Mouse (Mus musculus): Measurements from ENCODE around the gene Tcp11. TPM values are rescaled to one million over a fixed set of nuclear protein-coding genes. Genes with fewer than 3 reads are reported as not detected.
A peak's percentile ranks its signal among the peaks of the same experiment; 100 is the strongest.

Tcp11 gene
- 0.46 and 0.50 TPM in 2 replicates for total RNA-seq (2012; rRNA removed)
- under 1 TPM in 1 of 2 experiments, not detected in 1; 0.82 TPM for polyA plus RNA-seq (2012; ENCODE audit: insufficient read depth in 1 of 2, insufficient read length in 2 of 2, low read depth in 1 of 2, low replicate concordance in 2 of 2, missing spikeins in 1 of 2)

DNA sequence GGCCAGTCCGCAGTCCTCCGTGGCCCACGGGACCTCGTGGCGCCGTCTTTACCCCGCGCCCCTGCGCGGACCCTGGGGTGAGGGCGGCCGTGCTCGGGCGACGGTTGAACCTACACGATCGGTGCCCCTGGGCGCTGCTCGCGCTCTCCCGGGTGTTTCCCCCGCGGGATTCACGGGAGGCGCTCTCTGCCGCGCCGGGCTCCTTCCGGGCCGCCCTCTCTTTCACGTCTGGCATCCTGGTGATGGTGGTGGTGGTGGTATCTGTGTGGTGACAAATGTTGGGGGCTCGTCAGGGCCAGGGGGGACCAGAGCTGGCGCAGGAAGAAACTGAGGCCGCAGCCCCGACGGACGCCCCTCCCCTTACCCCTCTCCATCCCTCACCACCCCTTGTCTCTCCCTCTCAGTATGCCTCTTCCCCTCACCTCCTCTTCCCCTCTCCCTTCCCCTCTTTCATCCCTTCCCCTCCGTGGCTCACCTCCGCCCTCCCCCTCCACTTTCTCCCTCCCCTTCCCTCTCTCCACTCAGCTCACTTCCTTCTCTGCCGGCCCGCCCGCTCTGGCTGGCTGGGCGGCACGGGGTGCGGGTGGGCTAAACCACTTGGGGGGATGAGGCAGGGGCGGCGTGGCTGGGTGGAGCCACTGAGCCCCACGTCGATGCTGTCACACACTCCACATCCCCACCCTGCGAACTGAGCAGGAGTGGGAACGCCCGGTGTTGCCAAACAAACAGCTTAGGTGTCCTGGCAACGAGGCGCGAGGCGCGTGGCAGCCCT lies at the start of gene Tcp11:
TSS of gene Tcp11 (minus strand) at position 595 of the 772 bp plus-strand sequence.
- Histone ChIP-seq H3K9me3 (replicated peaks; ENCODE audit: insufficient read depth, low read length) (no peaks in the 10 kb centered on the region), H3K9ac (ENCODE audit: control insufficient read depth, low read depth, low read length, poor library complexity, severe bottlenecking) (peak within 1 kb of the TSS; percentile 80), H3K4me3 (ENCODE audit: control insufficient read depth in 1 of 2, insufficient read depth in 1 of 2, low read depth in 2 of 2, low read length in 2 of 2) (peak within 1 kb of the TSS; percentile 66 to 86), H3K27ac (ENCODE audit: control insufficient read depth, low read depth, low read length) (no peak within 1 kb of the TSS), H3K27me3 (ENCODE audit: control insufficient read depth in 1 of 2, insufficient read depth in 2 of 2, low read length in 2 of 2) (no peaks in the 10 kb centered on the region), H3K79me2 (ENCODE audit: control insufficient read depth, insufficient read depth, low read length, poor library complexity) (no peaks in the 10 kb centered on the region; the same call in 1 of the 2 replicates), H3K4me1 (ENCODE audit: control insufficient read depth in 1 of 2, insufficient read depth in 2 of 2, low read length in 2 of 2) (peaks cover 0 to 16% of the 10 kb centered on the region in 2 experiments; a peak in 2 of 4 replicates), H3K36me3 (ENCODE audit: control insufficient read depth in 1 of 2, insufficient read depth in 2 of 2, low read length in 2 of 2) (peaks cover 0 to under 1% of the 10 kb centered on the region in 2 experiments; a peak in 2 of 4 replicates)
- TF ChIP-seq CHD1 (IDR thresholded peaks at IDR 0.05; ENCODE audit: low read depth, low read length) (peak; percentile 92; the same call in 1 of the 2 replicates), MYB (IDR thresholded peaks at IDR 0.05; ENCODE audit: low read depth, low read length) (no peak), POLR2AphosphoS2 (IDR thresholded peaks at IDR 0.05; ENCODE audit: low read length) (no peak), SIN3A (IDR thresholded peaks at IDR 0.05; ENCODE audit: low read length) (peak; percentile 82), MAZ (IDR thresholded peaks at IDR 0.05; ENCODE audit: low read depth, low read length) (peak; percentile 75; the same call in 1 of the 2 replicates), ZMIZ1 (IDR thresholded peaks at IDR 0.05; ENCODE audit: low read depth, low read length) (no peak), POLR2A (IDR thresholded peaks at IDR 0.05; ENCODE audit: control insufficient read depth in 1 of 2, insufficient read depth in 1 of 2, low read depth in 1 of 2, low read length in 2 of 2, poor library complexity in 1 of 2) (peak in 1 of 2 experiments; percentile 44; a peak in 2 of 4 replicates), NELFE (IDR thresholded peaks at IDR 0.05; ENCODE audit: low read depth, low read length) (0 out of 2 replicates have a peak, but pooled peaks have one; percentile 19), MAX (IDR thresholded peaks at IDR 0.05; ENCODE audit: low read length) (no peak; the same call in 1 of the 2 replicates), MXI1 (IDR thresholded peaks at IDR 0.05; ENCODE audit: low read depth, low read length) (peak; percentile 75)
- peak; percentile 83 for DNase-seq (ENCODE audit: low read depth, low spot score)

DNA sequence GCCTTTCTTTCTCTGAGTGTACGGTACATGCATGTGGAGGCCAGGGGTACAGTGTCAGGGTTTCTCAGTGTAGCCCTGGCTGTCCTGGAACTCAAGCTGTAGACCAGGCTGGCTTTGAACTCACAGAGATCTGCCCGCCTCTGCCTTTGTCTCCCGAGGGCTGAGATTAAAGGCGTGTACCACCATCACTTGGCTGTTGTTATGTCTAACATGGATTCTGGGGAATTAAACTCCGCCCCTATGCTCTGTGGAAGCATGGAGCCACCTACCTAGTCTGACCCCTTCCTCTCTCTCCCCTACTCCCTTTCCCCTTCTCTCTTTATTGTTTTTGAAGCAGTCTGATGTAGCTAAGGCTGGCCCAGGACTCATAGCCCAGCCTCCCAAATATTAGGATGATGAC lies 49.4 kb upstream of the Tcp11 start:
- Histone ChIP-seq H3K79me2 (ENCODE audit: control insufficient read depth, insufficient read depth, low read length, poor library complexity) (no peaks in the 10 kb centered on the region), H3K9me3 (replicated peaks; ENCODE audit: insufficient read depth, low read length) (no peaks in the 10 kb centered on the region), H3K4me3 (ENCODE audit: control insufficient read depth in 1 of 2, insufficient read depth in 1 of 2, low read depth in 2 of 2, low read length in 2 of 2) (no peak overlapping the region), H3K9ac (ENCODE audit: control insufficient read depth, low read depth, low read length, poor library complexity, severe bottlenecking) (no peak overlapping the region), H3K36me3 (ENCODE audit: control insufficient read depth in 1 of 2, insufficient read depth in 2 of 2, low read length in 2 of 2) (no peaks in the 10 kb centered on the region), H3K27me3 (ENCODE audit: control insufficient read depth in 1 of 2, insufficient read depth in 2 of 2, low read length in 2 of 2) (peaks cover 0 to 2% of the 10 kb centered on the region in 2 experiments; a peak in 1 of 4 replicates), H3K27ac (ENCODE audit: control insufficient read depth, low read depth, low read length) (no peak overlapping the region), H3K4me1 (ENCODE audit: control insufficient read depth in 1 of 2, insufficient read depth in 2 of 2, low read length in 2 of 2) (no peaks in the 10 kb centered on the region)
- no peak for DNase-seq (ENCODE audit: low read depth, low spot score)
- no peak for TF ChIP-seq KAT2A (conservative IDR thresholded peaks at IDR 0.05; ENCODE audit: low read depth, low read length)
- TF ChIP-seq GATA1 (IDR thresholded peaks at IDR 0.05; ENCODE audit: low read depth, low read length) = no peak
- no peak for TF ChIP-seq MAZ (IDR thresholded peaks at IDR 0.05; ENCODE audit: low read depth, low read length)
- TF ChIP-seq TAL1 (IDR thresholded peaks at IDR 0.05; ENCODE audit: low read length) = no peak
- no peak for TF ChIP-seq MXI1 (IDR thresholded peaks at IDR 0.05; ENCODE audit: low read depth, low read length)
- no peak for TF ChIP-seq POLR2AphosphoS5 (IDR thresholded peaks at IDR 0.05; ENCODE audit: borderline replicate concordance, low read depth, low read length)
- no peak for TF ChIP-seq HCFC1 (IDR thresholded peaks at IDR 0.05; ENCODE audit: low read depth, low read length)
- TF ChIP-seq BHLHE40 (IDR thresholded peaks at IDR 0.05; ENCODE audit: borderline replicate concordance, low read depth, low read length) = no peak
- TF ChIP-seq ELF1 (IDR thresholded peaks at IDR 0.05; ENCODE audit: low read depth, low read length) = no peak
- no peak for TF ChIP-seq CHD2 (IDR thresholded peaks at IDR 0.05; ENCODE audit: low read length)
- TF ChIP-seq RCOR1 (IDR thresholded peaks at IDR 0.05; ENCODE audit: low read depth, low read length) = no peak
- no peak for TF ChIP-seq USF1 (IDR thresholded peaks at IDR 0.05; ENCODE audit: low read depth, low read length)
